Mouse (Mus musculus) forebrain, postnatal 0 days (tissue): ENCODE data around the gene BC025920. TPM values are rescaled to one million over a fixed set of nuclear protein-coding genes. Genes with fewer than 3 reads are reported as not detected.

Experiments used
- ATAC-seq: fragments of 200-750 bp; cut with Nextera tagmentation; 2 replicates; pipeline ENCODE4 v1.8.0; 2017; ENCODE audit warnings: mild to moderate bottlenecking, moderate library complexity
- DNase-seq: peaks from one replicate; pipeline ENCODE4 v3.0.0-alpha.2; 2015
- H3K27ac ChIP-seq: fragments of 300-500 bp; sonication (generic); 2 replicates; pipeline ENCODE4 v1.5.1; 2014; ENCODE audit warnings: low read depth, mild to moderate bottlenecking, antibody characterized with exemption, low read length, moderate library complexity, mixed read lengths
- H3K27me3 ChIP-seq: fragments of 300-500 bp; sonication (generic); 2 replicates; pipeline ENCODE4 v1.6.1; 2014; ENCODE audit warnings: mild to moderate bottlenecking, low read length, mixed read lengths; ENCODE audit not compliant: insufficient read depth
- H3K36me3 ChIP-seq: fragments of 300-500 bp; sonication (generic); 2 replicates; pipeline ENCODE4 v1.6.1; 2014; ENCODE audit warnings: mild to moderate bottlenecking, moderate library complexity; ENCODE audit not compliant: insufficient read depth
- H3K4me1 ChIP-seq: fragments of 300-500 bp; sonication (generic); 2 replicates; pipeline ENCODE4 v1.6.1; 2014; ENCODE audit warnings: antibody characterized with exemption; ENCODE audit not compliant: insufficient read depth
- H3K4me2 ChIP-seq: fragments of 300-500 bp; sonication (generic); 2 replicates; pipeline ENCODE4 v1.6.1; 2014; ENCODE audit warnings: low read depth, mild to moderate bottlenecking, moderate library complexity
- H3K4me3 ChIP-seq: fragments of 300-500 bp; sonication (generic); 2 replicates; pipeline ENCODE4 v1.5.1; 2014; ENCODE audit warnings: low read depth, low read length, mixed read lengths
- H3K9ac ChIP-seq: fragments of 300-500 bp; sonication (generic); 2 replicates; pipeline ENCODE4 v1.6.1; 2014; ENCODE audit warnings: mild to moderate bottlenecking
- H3K9me3 ChIP-seq: fragments of 300-500 bp; sonication (generic); 2 replicates; pipeline ENCODE4 v1.6.1; 2016; ENCODE audit warnings: low read length
- CTCF ChIP-seq: sonication (generic); IDR thresholded peaks from 2 replicates; pipeline ENCODE4 v1.5.1; 2016; ENCODE audit warnings: antibody characterized with exemption, control low read depth, low read depth
- WGBS: fragments of 180-500 bp; shearing (Covaris S2); extraction: QIAGEN DNeasy Blood & Tissue Kit; methylation state at CpG from one replicate; pipeline ENCODE4 v1.1.7; 2014; 5-methylcytosine and 5-hydroxymethylcytosine counted together
- polyA plus RNA-seq: library from polyadenylated mRNA; unstranded; fragments of >200 nt; fragmentation: Nextera tagmentation; extraction: Ambion mirVana; gene quantifications from 2 replicates; pipeline ENCODE4 v1.2.1, GENCODE M21; 2015
- total RNA-seq: library from RNA; depleted of rRNA; stranded (reverse); fragments of >200 nt; gene quantifications from 2 replicates; pipeline ENCODE4 v1.2.3, GENCODE M21; 2014

BC025920 gene
- total and polyA plus RNA-seq, 2 experiments from 2014 or later = 1.4 to 4.7 TPM

DNA sequence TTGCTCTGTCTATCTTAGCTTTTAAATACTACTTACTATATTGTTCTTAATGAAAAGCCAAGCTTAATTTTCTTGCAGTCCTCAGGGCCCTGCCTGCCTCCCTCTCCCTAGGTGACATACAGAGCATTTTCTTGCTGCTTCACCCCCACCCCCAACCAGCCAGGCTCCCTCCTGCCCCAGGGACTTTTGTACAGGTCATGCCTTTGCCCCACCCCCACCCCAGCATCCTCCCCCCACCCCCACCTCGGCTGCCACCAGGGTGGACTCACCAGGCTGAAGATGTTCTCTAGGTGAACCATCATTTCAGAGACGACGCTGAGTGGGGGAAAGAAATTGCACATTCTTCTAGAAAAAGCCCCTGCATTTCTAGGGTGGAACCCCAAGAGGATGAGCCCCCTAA is 7.7 kb upstream of the BC025920 start:
- ATAC-seq = no peak
- DNase-seq = no peak
- H3K4me1 ChIP-seq = peaks cover 17% of the 10 kb centered on the region
- no peaks in the 10 kb centered on the region for H3K9me3 ChIP-seq
- TF ChIP-seq CTCF = no peak
- no peaks in the 10 kb centered on the region for H3K36me3 ChIP-seq
- WGBS = 51% methylated on average over 3 of the region's 3 CpGs
- no peak overlapping the region for H3K4me3 ChIP-seq
- no peak overlapping the region for H3K4me2 ChIP-seq
- peaks cover 18% of the 10 kb centered on the region for H3K27me3 ChIP-seq
- no peak overlapping the region for H3K27ac ChIP-seq
- H3K9ac ChIP-seq = no peak overlapping the region

GRCm38 (mm10) chr10:81598871-81599270 is 7.2 kb upstream of the BC025920 start:
- Histone ChIP-seq H3K4me2 (no peak overlapping the region), H3K9ac (no peak overlapping the region), H3K9me3 (no peaks in the 10 kb centered on the region), H3K36me3 (no peaks in the 10 kb centered on the region), H3K27ac (no peak overlapping the region), H3K4me3 (no peak overlapping the region), H3K4me1 (peaks cover 17% of the 10 kb centered on the region), H3K27me3 (peaks cover 18% of the 10 kb centered on the region)
- WGBS = 66% methylated on average over 6 of the region's 6 CpGs
- no peak for ATAC-seq
- DNase-seq = no peak
- TF ChIP-seq CTCF = no peak

DNA sequence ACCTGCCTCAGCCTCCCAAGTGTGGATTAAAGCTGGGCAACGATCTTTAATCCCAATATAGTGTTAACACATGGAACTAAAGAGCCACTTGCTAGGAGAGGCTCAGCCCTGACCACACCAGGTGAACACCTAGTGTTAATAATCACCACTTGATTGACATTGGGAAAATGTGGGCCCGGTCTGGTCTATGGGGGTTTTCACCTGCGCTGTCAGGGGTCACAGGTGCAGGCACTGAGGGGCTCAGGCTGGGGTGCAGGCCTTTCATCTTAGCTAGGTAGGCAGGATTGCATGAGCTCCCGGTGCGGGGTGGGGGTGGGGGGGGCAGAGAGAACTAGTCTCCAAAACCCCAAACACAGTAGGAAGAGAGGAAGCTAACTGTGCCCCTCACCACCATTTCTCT is 6.4 kb upstream of the BC025920 start:
- H3K36me3 ChIP-seq = no peaks in the 10 kb centered on the region
- no peak overlapping the region for H3K4me2 ChIP-seq
- DNase-seq (no peak), ATAC-seq (no peak)
- peaks cover 17% of the 10 kb centered on the region for H3K27me3 ChIP-seq
- peaks cover 17% of the 10 kb centered on the region for H3K4me1 ChIP-seq
- H3K27ac ChIP-seq = no peak overlapping the region
- no peaks in the 10 kb centered on the region for H3K9me3 ChIP-seq
- 88% methylated on average over 5 of the region's 5 CpGs for WGBS
- no peak for TF ChIP-seq CTCF
- H3K9ac ChIP-seq = no peak overlapping the region
- no peak overlapping the region for H3K4me3 ChIP-seq

GRCm38 (mm10) chr10:81600096-81600495 is 6.0 kb upstream of the BC025920 start:
- 54% methylated on average over 10 of the region's 10 CpGs for WGBS
- H3K27ac ChIP-seq = no peak overlapping the region
- peaks cover 13% of the 10 kb centered on the region; the same call in 1 of the 2 replicates for H3K27me3 ChIP-seq
- no peak overlapping the region for H3K4me2 ChIP-seq
- no peaks in the 10 kb centered on the region for H3K9me3 ChIP-seq
- H3K4me1 ChIP-seq = peaks cover 17% of the 10 kb centered on the region
- H3K9ac ChIP-seq = no peak overlapping the region
- H3K36me3 ChIP-seq = no peaks in the 10 kb centered on the region
- H3K4me3 ChIP-seq = no peak overlapping the region
- ATAC-seq (no peak), DNase-seq (no peak)
- no peak for TF ChIP-seq CTCF

GRCm38 (mm10) chr10:81600738-81601203 is 5.3 kb upstream of the BC025920 start, which contains the start of gene Tle6:
Gene Tle6 (minus strand): TSS chr10:81601073.
- Histone ChIP-seq H3K9me3 (no peaks in the 10 kb centered on the region), H3K27me3 (peaks cover 8% of the 10 kb centered on the region; the same call in 1 of the 2 replicates), H3K4me2 (peak within 1 kb of the TSS; percentile 64), H3K9ac (no peak within 1 kb of the TSS; the same call in 1 of the 2 replicates), H3K27ac (no peak within 1 kb of the TSS), H3K4me1 (peaks cover 17% of the 10 kb centered on the region), H3K4me3 (peak within 1 kb of the TSS; percentile 29), H3K36me3 (no peaks in the 10 kb centered on the region)
- WGBS = under 1% methylated on average over 28 of the region's 28 CpGs
- ATAC-seq = peak; percentile 82
- TF ChIP-seq CTCF = no peak
- peak; percentile 97 for DNase-seq

- Histone ChIP-seq H3K9ac (no peak overlapping the region), H3K27ac (no peak overlapping the region), H3K36me3 (no peaks in the 10 kb centered on the region), H3K4me1 (peaks cover 12% of the 10 kb centered on the region), H3K27me3 (0 out of 2 replicates have a peak, but pooled peaks cover 4% of the 10 kb centered on the region), H3K4me3 (no peak overlapping the region), H3K9me3 (no peaks in the 10 kb centered on the region), H3K4me2 (peak overlapping the region; percentile 64)
- TF ChIP-seq CTCF = no peak
- ATAC-seq (no peak), DNase-seq (no peak)
- 20% methylated on average over 7 of the region's 7 CpGs for WGBS
Measured at GRCm38 (mm10) chr10:81601396-81601905, 4.6 kb upstream of the BC025920 start.

- no peak overlapping the region for H3K4me3 ChIP-seq
- DNase-seq (peak; percentile 78), ATAC-seq (no peak)
- H3K9me3 ChIP-seq = no peaks in the 10 kb centered on the region
- 0 out of 2 replicates have a peak, but pooled peaks cover 4% of the 10 kb centered on the region for H3K27me3 ChIP-seq
- no peak overlapping the region for H3K9ac ChIP-seq
- H3K36me3 ChIP-seq = no peaks in the 10 kb centered on the region
- no peak overlapping the region for H3K4me2 ChIP-seq
- no peak overlapping the region for H3K27ac ChIP-seq
- H3K4me1 ChIP-seq = peaks cover 12% of the 10 kb centered on the region
- WGBS = 16% methylated on average over 4 of the region's 4 CpGs
- TF ChIP-seq CTCF = peak; percentile 81
Measured at GRCm38 (mm10) chr10:81602741-81603151, 3.3 kb upstream of the BC025920 start.
